Mouse (Mus musculus): ENCODE measurements around the gene Plac1.

- TF ChIP-seq POLR2A (IDR thresholded peaks at IDR 0.05; ENCODE audit: low read depth, low read length) (no peak), CHD1 (IDR thresholded peaks at IDR 0.05; ENCODE audit: low read depth, low read length) (no peak), MAZ (IDR thresholded peaks at IDR 0.05; ENCODE audit: low read depth, low read length) (no peak), KAT2A (IDR thresholded peaks at IDR 0.05; ENCODE audit: insufficient replicate concordance, low read length) (no peak), CTCF (conservative IDR thresholded peaks at IDR 0.05 in 1 of 2, IDR thresholded peaks at IDR 0.05 in 1 of 2; ENCODE audit: low read depth in 2 of 2, low read length in 2 of 2) (no peak), SIN3A (IDR thresholded peaks at IDR 0.05; ENCODE audit: low read length) (no peak), CHD2 (IDR thresholded peaks at IDR 0.05; ENCODE audit: low read length) (no peak), MEF2A (IDR thresholded peaks at IDR 0.05; ENCODE audit: borderline replicate concordance, low read depth, low read length) (no peak), USF2 (conservative IDR thresholded peaks at IDR 0.05; ENCODE audit: low read depth, low read length) (no peak), POLR2AphosphoS2 (IDR thresholded peaks at IDR 0.05; ENCODE audit: low read depth, low read length) (no peak), ZC3H11A (IDR thresholded peaks at IDR 0.05; ENCODE audit: low read depth, low read length) (no peak)
Observed at GRCm38 (mm10) chrX:53038194-53038593, 201.7 kb downstream of the Plac1 start.
